Comparison of ENCODE assay signal across 7 mouse cellular contexts in the genomic region with DNA sequence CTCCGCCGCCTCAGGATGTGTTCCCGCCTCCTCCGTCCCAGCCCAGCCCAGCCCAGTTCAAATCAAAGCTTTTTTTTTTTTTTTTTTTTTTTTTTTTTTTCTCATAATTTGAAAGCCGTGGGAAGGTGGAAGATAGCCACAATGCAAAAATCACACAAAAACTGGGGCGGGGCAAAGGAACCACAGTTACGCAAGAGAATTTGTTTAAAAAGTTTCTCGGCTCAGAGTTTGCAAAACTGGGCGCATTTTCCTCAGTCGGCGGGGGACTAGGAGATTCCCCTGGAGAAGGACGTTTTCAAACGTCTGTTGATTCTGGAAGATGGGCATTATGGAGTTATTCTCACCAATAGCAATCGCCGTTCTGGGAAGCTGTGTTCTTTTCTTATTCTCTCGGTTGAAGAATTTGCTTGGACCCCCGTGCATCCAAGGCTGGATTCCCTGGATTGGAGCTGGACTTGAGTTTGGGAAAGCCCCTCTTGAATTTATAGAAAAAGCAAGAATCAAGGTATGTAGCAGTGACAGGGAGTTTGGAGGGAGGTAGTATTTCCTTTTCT. TPM values are rescaled to one million over a fixed set of nuclear protein-coding genes. Genes with fewer than 3 reads are reported as not detected.
DNase-seq lines count a peak whose midpoint lies in the region; ATAC-seq and TF ChIP-seq lines count a peak whose summit lies in the region.

Gene Cyp39a1, plus strand, starts transcription at position 136 of the 554 bp plus-strand sequence.

- no peak for TF ChIP-seq POLR2A in testis, adult 2 months (IDR thresholded peaks at IDR 0.05; ENCODE audit: control insufficient read depth, low read depth, low read length)

- no peaks in the 10 kb centered on the region for H3K9me3 ChIP-seq in forebrain, embryonic 12.5 days
- H3K9me3 ChIP-seq in liver, embryonic 11.5 days (ENCODE audit: control insufficient read depth, low read length), result no peaks in the 10 kb centered on the region
- H3K9me3 ChIP-seq in stomach, embryonic 16.5 days (replicated peaks; ENCODE audit: control insufficient read depth, low read length), result no peaks in the 10 kb centered on the region

- peaks cover 5% of the 10 kb centered on the region for H3K4me1 ChIP-seq in testis, adult 2 months (ENCODE audit: control insufficient read depth, insufficient read depth, low read length)
- H3K4me1 ChIP-seq in forebrain, embryonic 12.5 days, result peaks cover 29% of the 10 kb centered on the region
- H3K4me1 ChIP-seq in liver, embryonic 11.5 days (replicated peaks; ENCODE audit: control insufficient read depth, insufficient read depth, low read length), result 0 out of 2 replicates have a peak, but pooled peaks cover 4% of the 10 kb centered on the region
- H3K4me1 ChIP-seq in stomach, embryonic 16.5 days (ENCODE audit: control insufficient read depth, insufficient read depth, low read length), result peaks cover 12% of the 10 kb centered on the region

- TF ChIP-seq CTCF in testis, adult 2 months (IDR thresholded peaks at IDR 0.05; ENCODE audit: control insufficient read depth, insufficient read depth, insufficient replicate concordance, low read depth, low read length), result no peak

- H3K27me3 ChIP-seq in testis, adult 2 months (ENCODE audit: control insufficient read depth, insufficient read depth, low read length), result no peaks in the 10 kb centered on the region
- no peaks in the 10 kb centered on the region for H3K27me3 ChIP-seq in forebrain, embryonic 12.5 days
- H3K27me3 ChIP-seq in liver, embryonic 11.5 days (replicated peaks; ENCODE audit: control insufficient read depth, insufficient read depth, low read length), result no peaks in the 10 kb centered on the region; the same call in 1 of the 2 replicates
- no peaks in the 10 kb centered on the region for H3K27me3 ChIP-seq in stomach, embryonic 16.5 days (ENCODE audit: control insufficient read depth, insufficient read depth, low read length)

- DNase-seq in testis, postnatal 14 days (ENCODE audit: low spot score), result no peak
- DNase-seq in liver, embryonic 11.5 days (ENCODE audit: low spot score), result no peak
- no peak for DNase-seq in Muller cell, postnatal 12 days (ENCODE audit: inconsistent ontology term)
- no peak for DNase-seq in ovary, postnatal 14 days (ENCODE audit: low spot score)

- peak within 1 kb of the TSS; percentile 90 for H3K9ac ChIP-seq in forebrain, embryonic 12.5 days
- peak within 1 kb of the TSS; percentile 73 for H3K9ac ChIP-seq in liver, embryonic 11.5 days (ENCODE audit: low read depth, low read length)
- H3K9ac ChIP-seq in stomach, embryonic 16.5 days (ENCODE audit: low read length), result peak within 1 kb of the TSS; percentile 83

- H3K4me2 ChIP-seq in forebrain, embryonic 12.5 days, result peak within 1 kb of the TSS; percentile 59
- H3K4me2 ChIP-seq in liver, embryonic 11.5 days, result peak within 1 kb of the TSS; percentile 96
- H3K4me2 ChIP-seq in stomach, embryonic 16.5 days (ENCODE audit: low read depth, low read length), result peak within 1 kb of the TSS; percentile 93

- no peak; the same call in 1 of the 2 replicates for ATAC-seq in forebrain, embryonic 12.5 days (ENCODE audit: low FRiP score)
- no peak for ATAC-seq in liver, embryonic 11.5 days (replicated peaks; ENCODE audit: low FRiP score)
- no peak for ATAC-seq in stomach, embryonic 16.5 days (ENCODE audit: insufficient read depth, low FRiP score)

- peak within 1 kb of the TSS; percentile 81 for H3K27ac ChIP-seq in testis, adult 2 months (ENCODE audit: control insufficient read depth, insufficient read depth, low read depth, low read length)
- peak within 1 kb of the TSS; percentile 59; the same call in 1 of the 2 replicates for H3K27ac ChIP-seq in forebrain, embryonic 12.5 days
- H3K27ac ChIP-seq in liver, embryonic 11.5 days (ENCODE audit: low read depth, low read length), result no peak within 1 kb of the TSS
- peak within 1 kb of the TSS; percentile 46; the same call in 1 of the 2 replicates for H3K27ac ChIP-seq in stomach, embryonic 16.5 days (ENCODE audit: low read length)

- WGBS in forebrain, embryonic 12.5 days, result under 1% methylated on average over 17 of the region's 17 CpGs
- WGBS in liver, embryonic 11.5 days, result under 1% methylated on average over 17 of the region's 17 CpGs
- WGBS in stomach, embryonic 16.5 days, result 0% methylated on average over 17 of the region's 17 CpGs

- no peaks in the 10 kb centered on the region for H3K36me3 ChIP-seq in testis, adult 2 months (ENCODE audit: control insufficient read depth, insufficient read depth, low read length)
- peaks cover 13% of the 10 kb centered on the region for H3K36me3 ChIP-seq in forebrain, embryonic 12.5 days (replicated peaks)
- no peaks in the 10 kb centered on the region for H3K36me3 ChIP-seq in liver, embryonic 11.5 days (ENCODE audit: control insufficient read depth, insufficient read depth, low read length)
- no peaks in the 10 kb centered on the region for H3K36me3 ChIP-seq in stomach, embryonic 16.5 days (ENCODE audit: control insufficient read depth, insufficient read depth, low read length)

- H3K4me3 ChIP-seq in testis, adult 2 months (ENCODE audit: control insufficient read depth, low read depth, low read length), result peak within 1 kb of the TSS; percentile 98
- H3K4me3 ChIP-seq in forebrain, embryonic 12.5 days (replicated peaks), result peak within 1 kb of the TSS; percentile 88
- peak within 1 kb of the TSS; percentile 77 for H3K4me3 ChIP-seq in liver, embryonic 11.5 days (ENCODE audit: low read depth, low read length)
- H3K4me3 ChIP-seq in stomach, embryonic 16.5 days (replicated peaks; ENCODE audit: low read length), result peak within 1 kb of the TSS; percentile 92

RNA-seq across cellular contexts. Expression of gene Cyp39a1, which starts in this region (rescaled TPM):
- polyA plus RNA-seq in testis, adult 2 months (2012; rRNA removed), result 2.7 and 2.8 TPM in 2 replicates
- 32.7 and 41.1 TPM in 2 replicates for polyA plus RNA-seq in forebrain, embryonic 12.5 days (2016; fragmentation: Nextera tagmentation; extraction: Ambion mirVana)
- 4.1 and 4.2 TPM in 2 replicates for polyA plus RNA-seq in liver, embryonic 11.5 days (2014; fragmentation: Nextera tagmentation; extraction: Ambion mirVana)
- 26.3 and 28.0 TPM in 2 replicates for polyA plus RNA-seq in stomach, embryonic 16.5 days (2015; fragmentation: Nextera tagmentation; extraction: Ambion mirVana)
